Mouse (Mus musculus): ENCODE measurements around the gene Clstn3. TPM values are rescaled to one million over a fixed set of nuclear protein-coding genes. Genes with fewer than 3 reads are reported as not detected.
"Not testable (repeated sequence)": the region's sequence is repeated elsewhere in the genome, so short reads cannot be mapped to it uniquely, and the experiment has no call there.

Clstn3 gene
- total RNA-seq, 2 experiments from 2014 or later = 107 to 199 TPM

- no peak for DNase-seq (ENCODE audit: low spot score in 2 of 2)
Observed at GRCm38 (mm10) chr6:124449668-124450383, 14.8 kb downstream of the Clstn3 start.

- no peak for DNase-seq (ENCODE audit: low spot score in 2 of 2)
Observed at GRCm38 (mm10) chr6:124448959-124449667, 15.5 kb downstream of the Clstn3 start.

- no peak for DNase-seq (ENCODE audit: low spot score in 2 of 2)
Observed at GRCm38 (mm10) chr6:124448186-124448852, 16.3 kb downstream of the Clstn3 start.

GRCm38 (mm10) chr6:124447356-124447755, 17.2 kb downstream of the Clstn3 start:
- no peak for DNase-seq (ENCODE audit: low spot score in 2 of 2)

GRCm38 (mm10) chr6:124446459-124446858, 18.1 kb downstream of the Clstn3 start:
- DNase-seq (ENCODE audit: low spot score in 2 of 2) = no peak

GRCm38 (mm10) chr6:124446024-124446423, 18.6 kb downstream of the Clstn3 start:
- no peak for DNase-seq (ENCODE audit: low spot score in 2 of 2)

GRCm38 (mm10) chr6:124443338-124443737, 21.3 kb downstream of the Clstn3 start:
- no peak for DNase-seq (ENCODE audit: low spot score in 2 of 2)

GRCm38 (mm10) chr6:124436245-124436644, 28.3 kb downstream of the Clstn3 start:
- DNase-seq (ENCODE audit: low spot score in 2 of 2) = no peak

GRCm38 (mm10) chr6:124435173-124435572, 29.4 kb downstream of the Clstn3 start:
- DNase-seq (ENCODE audit: low spot score in 2 of 2) = no peak

- DNase-seq (ENCODE audit: low spot score in 2 of 2) = no peak
Observed at GRCm38 (mm10) chr6:124433688-124434324, 30.8 kb downstream of the Clstn3 start.

- no peak for DNase-seq (ENCODE audit: low spot score in 2 of 2)
Observed at GRCm38 (mm10) chr6:124430784-124431495, 33.7 kb downstream of the Clstn3 start.

GRCm38 (mm10) chr6:124430379-124430778, 34.2 kb downstream of the Clstn3 start:
- no peak for DNase-seq (ENCODE audit: low spot score in 2 of 2)

- no peak for DNase-seq (ENCODE audit: low spot score in 2 of 2)
Observed at GRCm38 (mm10) chr6:124427791-124428576, 36.6 kb downstream of the Clstn3 start.

GRCm38 (mm10) chr6:124427289-124427688, 37.3 kb downstream of the Clstn3 start:
- no peak for DNase-seq (ENCODE audit: low spot score in 2 of 2)

GRCm38 (mm10) chr6:124426604-124427003, 38.0 kb downstream of the Clstn3 start:
- DNase-seq (ENCODE audit: low spot score in 2 of 2) = no peak

GRCm38 (mm10) chr6:124425523-124425922, 39.1 kb downstream of the Clstn3 start:
- DNase-seq (ENCODE audit: low spot score in 2 of 2) = no peak

GRCm38 (mm10) chr6:124425042-124425441, 39.6 kb downstream of the Clstn3 start:
- not testable (repeated sequence) for DNase-seq (ENCODE audit: low spot score in 2 of 2)

- DNase-seq (ENCODE audit: low spot score in 2 of 2) = no peak
Observed at GRCm38 (mm10) chr6:124424068-124424498, 40.5 kb downstream of the Clstn3 start.

GRCm38 (mm10) chr6:124418686-124419085, 45.9 kb downstream of the Clstn3 start:
- no peak for DNase-seq (ENCODE audit: low spot score in 2 of 2)
